Mouse (Mus musculus): ENCODE results near the gene 2010005H15Rik.
"Not testable (repeated sequence)": the region's sequence is repeated elsewhere in the genome, so short reads cannot be mapped to it uniquely, and the experiment has no call there.

The 2010005H15Rik gene

DNA sequence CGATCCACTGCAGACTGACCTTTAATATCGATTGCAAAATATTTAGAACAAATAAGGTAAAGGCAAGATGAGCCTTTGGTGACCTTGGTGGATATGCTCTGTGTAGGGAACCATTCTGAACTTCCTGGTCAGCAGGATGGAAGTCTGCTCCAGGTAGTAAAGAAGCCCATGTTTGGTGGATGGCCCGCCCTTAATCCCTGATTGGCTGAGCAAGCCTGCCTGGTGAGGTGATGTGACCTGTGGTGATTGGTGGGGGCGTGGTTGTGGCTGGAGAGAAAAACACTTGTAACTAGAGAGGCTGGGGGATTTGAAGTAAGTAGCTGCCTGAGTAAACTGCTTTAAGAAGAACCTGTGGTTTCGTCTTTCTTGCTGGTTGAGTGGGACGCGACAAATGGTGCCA is at the start of gene 2010005H15Rik:
Gene 2010005H15Rik, plus strand, starts transcription at position 301 of the 400 bp plus-strand sequence.
- not testable (repeated sequence) for DNase-seq (ENCODE audit: low spot score in 2 of 2)

DNA sequence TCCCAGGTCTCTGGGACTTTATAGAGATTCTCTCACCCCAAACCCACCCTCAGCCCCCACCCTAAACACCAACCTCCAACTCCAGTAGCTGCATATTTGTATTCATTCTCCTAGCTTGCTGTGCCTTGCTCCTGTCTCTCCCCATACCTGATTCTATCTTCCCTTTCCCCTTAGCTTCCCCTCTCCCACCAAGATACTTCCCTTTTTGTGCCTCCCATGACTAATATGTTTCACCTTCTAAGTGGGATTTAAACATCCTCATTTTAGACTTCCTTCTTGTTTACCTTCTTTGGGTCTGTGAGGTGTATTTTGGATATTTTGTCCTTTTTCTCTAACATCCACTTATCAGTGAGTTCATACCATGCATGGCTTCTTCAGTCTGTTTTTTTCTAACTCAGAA is 45.2 kb upstream of the 2010005H15Rik start:
- DNase-seq (ENCODE audit: low spot score in 2 of 2), result no peak

DNA sequence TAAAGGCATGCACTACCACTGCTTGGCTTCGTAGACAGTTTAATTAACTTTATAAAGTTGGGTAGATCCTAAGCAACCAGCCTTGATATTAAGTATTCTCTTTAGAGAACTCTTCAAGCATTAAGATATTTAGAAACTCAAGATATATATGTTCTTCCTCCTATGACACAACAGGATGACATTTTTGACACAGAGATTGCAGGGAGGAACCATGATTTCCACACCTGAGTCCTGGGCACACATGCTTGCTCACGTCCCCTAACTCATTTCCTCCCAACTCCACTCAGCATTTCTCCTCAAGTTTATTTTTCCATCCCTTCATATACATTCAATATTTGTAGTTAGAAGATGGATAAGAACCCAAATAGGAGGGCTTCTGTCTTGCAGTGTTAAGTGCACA is 41.4 kb upstream of the 2010005H15Rik start:
- no peak for DNase-seq (ENCODE audit: low spot score in 2 of 2)

DNA sequence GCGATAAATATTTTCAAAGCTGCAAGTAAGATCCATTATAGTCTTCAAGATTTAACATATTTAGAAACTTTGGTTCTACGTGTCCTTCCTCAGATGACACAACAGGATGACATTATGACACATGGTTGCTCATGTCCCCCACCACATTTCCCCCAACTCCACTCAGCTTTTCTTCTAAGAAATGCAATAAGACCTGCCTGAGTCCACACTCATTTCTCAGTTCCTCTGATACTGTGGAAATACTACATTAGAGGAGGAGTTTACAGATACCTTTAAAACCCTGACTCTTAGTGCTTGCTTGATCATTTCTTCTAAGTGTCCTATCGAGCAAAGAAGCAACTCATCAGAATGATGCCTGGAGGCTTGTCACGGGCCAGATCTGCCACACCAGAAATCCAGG is 37.4 kb upstream of the 2010005H15Rik start, which contains the start of gene Gm5483:
Gene Gm5483, plus strand, starts transcription at position 301 of the 400 bp plus-strand sequence.
- not testable (repeated sequence) for DNase-seq (ENCODE audit: low spot score in 2 of 2)

DNA sequence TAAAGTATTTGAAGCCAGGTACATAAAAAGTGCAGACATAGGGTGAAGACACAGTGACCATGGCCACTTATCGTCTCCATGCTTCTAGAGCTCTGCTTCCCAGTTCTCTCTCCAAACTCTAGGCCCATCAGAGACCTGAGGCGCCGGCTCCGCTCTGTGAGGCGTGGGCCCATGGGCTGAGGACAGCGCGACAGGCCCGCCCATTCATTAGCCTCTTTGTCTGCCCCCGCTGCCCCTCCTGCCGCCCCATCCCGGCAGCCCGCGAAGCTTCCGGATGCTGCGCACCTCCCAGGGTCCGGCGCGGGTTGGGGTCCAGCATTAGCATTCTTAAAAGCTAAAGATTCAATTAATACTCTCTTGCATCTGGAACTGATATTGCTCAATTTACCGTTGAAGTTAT is 22.0 kb upstream of the 2010005H15Rik start:
- no peak for DNase-seq (ENCODE audit: low spot score in 2 of 2)

DNA sequence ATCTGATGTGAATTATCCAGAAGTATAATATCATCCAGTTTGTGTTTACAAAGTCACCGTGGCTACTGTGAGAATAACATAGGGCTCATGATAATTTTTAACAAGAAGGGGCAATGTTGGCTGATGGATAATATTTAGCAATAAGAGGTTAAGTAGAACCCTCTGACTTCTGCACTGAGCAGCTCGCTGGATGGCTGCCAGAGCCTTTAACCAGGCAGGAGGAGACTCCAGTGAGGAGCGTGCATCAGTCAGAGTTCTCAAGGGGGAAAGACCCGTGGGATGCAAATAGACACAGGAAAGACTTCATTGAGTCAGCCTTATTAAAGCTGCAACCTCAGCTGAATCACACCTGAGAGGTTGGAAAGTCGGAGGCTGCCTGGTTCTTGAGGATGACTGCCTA is 17.4 kb upstream of the 2010005H15Rik start:
- no peak for DNase-seq (ENCODE audit: low spot score in 2 of 2)

DNA sequence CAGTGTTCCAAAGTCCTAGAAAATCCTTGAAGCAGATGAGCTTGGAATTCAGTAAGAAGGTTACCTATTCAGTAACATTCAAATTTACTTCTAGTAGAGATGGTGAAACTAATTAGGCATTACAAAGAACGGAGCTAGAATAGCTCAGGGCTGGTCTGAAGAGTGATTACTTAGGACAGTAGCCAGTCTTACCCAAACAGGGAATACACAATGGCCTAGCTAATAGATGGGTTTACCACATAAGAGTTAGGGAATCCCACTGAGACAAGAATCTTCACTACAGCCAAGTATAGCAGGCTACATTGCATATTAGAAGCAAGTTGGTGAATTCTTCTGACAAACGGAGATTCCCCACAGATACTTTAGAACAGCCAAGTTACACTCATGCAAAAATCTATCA is 15.6 kb upstream of the 2010005H15Rik start:
- not testable (repeated sequence) for DNase-seq (ENCODE audit: low spot score in 2 of 2)

DNA sequence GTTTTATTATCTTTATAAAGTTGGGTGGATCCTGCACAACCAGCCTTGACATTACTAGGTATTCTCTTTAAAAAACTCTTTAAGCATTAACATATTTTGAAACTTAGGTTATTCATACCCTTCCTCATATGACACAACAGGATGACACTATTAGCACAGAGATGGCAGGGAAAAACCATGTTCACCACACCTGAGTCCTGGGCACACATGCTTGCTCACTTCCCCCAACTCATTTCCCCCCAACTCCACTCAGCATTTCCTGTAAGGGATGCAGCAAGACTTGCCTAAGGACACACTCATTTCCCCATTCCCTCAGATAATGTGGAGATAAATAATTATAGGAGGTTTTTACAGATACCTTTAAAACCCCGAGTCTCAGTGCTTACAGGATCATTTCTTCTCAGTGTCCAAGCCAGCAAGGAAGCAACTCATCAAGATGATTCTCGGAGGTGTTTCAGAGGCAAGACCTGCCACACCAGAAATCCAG is 11.3 kb upstream of the 2010005H15Rik start, which contains the start of gene Gm5416:
Gene Gm5416, plus strand, starts transcription at position 437 of the 487 bp plus-strand sequence.
- no peak for DNase-seq (ENCODE audit: low spot score in 2 of 2)

DNA sequence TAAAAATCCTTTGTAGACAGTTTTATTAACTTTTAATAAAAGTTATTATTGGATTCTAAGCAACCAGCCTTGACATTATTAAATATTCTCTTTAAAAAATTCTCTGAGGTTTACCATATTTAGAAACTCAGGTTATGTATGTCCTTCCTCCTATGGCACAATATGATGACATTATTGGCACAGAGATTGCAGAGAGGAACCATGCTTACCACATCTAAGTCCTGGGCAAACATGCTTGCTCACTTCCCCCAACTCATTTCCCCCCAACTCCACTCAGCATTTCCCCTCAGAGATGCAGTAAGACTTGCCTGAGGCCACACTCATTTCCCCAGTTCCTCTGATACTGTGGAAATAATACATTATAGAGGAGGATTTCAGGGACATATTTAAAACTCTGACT is 39.3 kb downstream of the 2010005H15Rik start:
- peak in 1 of 2 experiments; percentile 13 for DNase-seq (ENCODE audit: low spot score in 2 of 2)

DNA sequence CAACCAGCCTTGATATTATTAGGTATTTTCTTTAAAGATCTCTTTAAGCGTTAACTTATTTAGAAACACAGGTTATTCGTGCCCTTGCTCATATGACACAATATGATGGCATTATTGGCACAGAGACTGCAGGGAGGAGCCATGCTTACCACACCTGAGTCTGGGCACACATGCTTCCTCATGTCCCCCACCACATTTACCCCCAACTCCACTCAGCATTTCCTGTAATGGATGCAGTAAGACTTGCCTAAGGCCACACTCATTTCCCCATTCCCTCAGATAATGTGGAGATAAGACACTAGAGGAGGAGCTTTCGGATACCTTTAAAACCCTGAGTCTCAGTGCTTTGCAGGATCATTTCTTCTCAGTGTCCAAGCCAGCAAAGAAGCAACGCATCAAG is 55.5 kb downstream of the 2010005H15Rik start, which contains the start of gene Stfa1:
Gene Stfa1, plus strand, starts transcription at position 156 of the 400 bp plus-strand sequence.
- peak; percentile 31 to 65 for DNase-seq (ENCODE audit: low spot score in 2 of 2)

DNA sequence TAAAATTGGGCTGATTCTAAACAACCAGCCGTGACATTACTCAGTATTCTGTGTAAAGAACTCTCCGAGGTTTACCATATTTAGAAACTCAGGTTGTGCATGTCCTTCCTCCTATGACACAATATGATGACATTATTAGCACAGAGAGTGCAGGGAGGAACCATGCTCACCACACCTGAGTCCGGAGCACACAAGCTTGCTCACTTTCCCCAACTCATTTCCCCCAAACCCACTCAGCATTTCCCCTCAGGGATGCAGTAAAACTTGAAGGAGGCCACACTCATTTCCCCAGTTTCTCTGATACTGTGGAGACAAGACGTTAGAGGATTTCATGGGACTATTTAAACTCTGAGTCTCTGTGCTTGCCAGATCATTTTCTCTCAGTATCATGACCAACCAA is 67.9 kb downstream of the 2010005H15Rik start:
- DNase-seq (ENCODE audit: low spot score in 2 of 2), result no peak

Measured in spleen, postnatal 4 days (tissue).